Mouse (Mus musculus) liver, embryonic 14.5 days (tissue): ENCODE measurements at regions not wholly inside any gene's neighbourhood (a gene's known extent, or its start where the extent isn't known, plus 50 kb on each side); places are given as distances from the start of the nearest gene placed in this dataset.

ENCODE experiments used
- CTCF ChIP-seq: IDR thresholded peaks from 2 replicates; pipeline ENCODE4 v1.5.1; 2016; ENCODE audit warnings: antibody characterized with exemption, low read depth, control low read depth
- EP300 ChIP-seq: IDR thresholded peaks from 2 replicates; pipeline ENCODE4 v1.6.1; 2016; ENCODE audit warnings: antibody characterized with exemption, low read depth

- TF ChIP-seq CTCF (no peak), EP300 (no peak)
Observed at GRCm38 (mm10) chr6:88995077-88995476, 93.0 kb downstream of the Tpra1 start.
